Mouse (Mus musculus) embryo, embryonic 11.5 days (tissue): ENCODE data around the gene Rxylt1.

ENCODE experiments used
- DNase-seq: peaks from one replicate; pipeline ENCODE4 v3.0.0-alpha.2; 2012; ENCODE audit warnings: low read depth, low spot score

The Rxylt1 gene

GRCm38 (mm10) chr10:122044926-122045325, 52.2 kb downstream of the Rxylt1 start:
- DNase-seq, result no peak

- DNase-seq, result no peak
These were observed 56.8 kb downstream of the Rxylt1 start for GRCm38 (mm10) chr10:122040372-122040771.

GRCm38 (mm10) chr10:122039566-122039965, 57.6 kb downstream of the Rxylt1 start:
- DNase-seq, result no peak

GRCm38 (mm10) chr10:122038554-122038953, 58.6 kb downstream of the Rxylt1 start:
- DNase-seq, result no peak

GRCm38 (mm10) chr10:122033271-122033670, 63.9 kb downstream of the Rxylt1 start:
- no peak for DNase-seq

- no peak for DNase-seq
These were observed 66.8 kb downstream of the Rxylt1 start for GRCm38 (mm10) chr10:122030420-122030819.

- DNase-seq, result no peak
These were observed 67.4 kb downstream of the Rxylt1 start for GRCm38 (mm10) chr10:122029738-122030137.
